Mouse (Mus musculus) urinary bladder, postnatal 36 days (tissue): Measurements from ENCODE around the gene Sox12.
"Not testable (repeated sequence)": the region's sequence is repeated elsewhere in the genome, so short reads cannot be mapped to it uniquely, and the experiment has no call there.

Experiments
- DNase-seq, 2 experiments: peaks; one replicate each; pipeline ENCODE4 v3.0.0; 2022; ENCODE audit warnings: low spot score in 2 of 2, mixed read lengths in 1 of 2

The Sox12 gene

GRCm38 (mm10) chr2:152397680-152398435 is at the start of gene Sox12:
Sox12 (minus strand) TSS chr2:152398063.
- DNase-seq, result peak; percentile 94 to 96

- no peak for DNase-seq
Observed at GRCm38 (mm10) chr2:152447461-152447860, 49.6 kb upstream of the Sox12 start.

- no peak for DNase-seq
Observed at GRCm38 (mm10) chr2:152446642-152447041, 48.8 kb upstream of the Sox12 start.

- DNase-seq, result no peak
Observed at GRCm38 (mm10) chr2:152443281-152443680, 45.4 kb upstream of the Sox12 start.

GRCm38 (mm10) chr2:152442322-152442721 is 44.5 kb upstream of the Sox12 start:
- DNase-seq, result no peak

GRCm38 (mm10) chr2:152439833-152440232 is 42.0 kb upstream of the Sox12 start:
- DNase-seq, result no peak

GRCm38 (mm10) chr2:152438963-152439362 is 41.1 kb upstream of the Sox12 start:
- no peak for DNase-seq

- peak; percentile 68 to 83 for DNase-seq
Observed at GRCm38 (mm10) chr2:152436983-152437860, 39.4 kb upstream of the Sox12 start.

GRCm38 (mm10) chr2:152436405-152436901 is 38.6 kb upstream of the Sox12 start:
- no peak for DNase-seq

- not testable (repeated sequence) for DNase-seq
Observed at GRCm38 (mm10) chr2:152428481-152428880, 30.6 kb upstream of the Sox12 start.

GRCm38 (mm10) chr2:152427493-152427892 is 29.6 kb upstream of the Sox12 start:
- DNase-seq, result no peak

- DNase-seq, result no peak
Observed at GRCm38 (mm10) chr2:152415786-152416185, 17.9 kb upstream of the Sox12 start.

GRCm38 (mm10) chr2:152415287-152415686 is 17.4 kb upstream of the Sox12 start, which contains the start of gene 6820408C15Rik:
6820408C15Rik (plus strand) TSS chr2:152415587.
- no peak for DNase-seq

- DNase-seq, result peak; percentile 80 to 84
Observed at GRCm38 (mm10) chr2:152414591-152415165, 16.8 kb upstream of the Sox12 start, which contains the start of gene Zcchc3. Zcchc3 (minus strand) TSS chr2:152415027.

- peak in 1 of 2 experiments; percentile 29 for DNase-seq
Observed at GRCm38 (mm10) chr2:152413765-152414584, 16.1 kb upstream of the Sox12 start.

GRCm38 (mm10) chr2:152413158-152413764 is 15.4 kb upstream of the Sox12 start:
- DNase-seq, result no peak

- DNase-seq, result no peak
Observed at GRCm38 (mm10) chr2:152412526-152413157, 14.8 kb upstream of the Sox12 start.

GRCm38 (mm10) chr2:152411471-152411870 is 13.6 kb upstream of the Sox12 start:
- no peak for DNase-seq

- DNase-seq, result peak in 1 of 2 experiments; percentile 75
Observed at GRCm38 (mm10) chr2:152410971-152411371, 13.1 kb upstream of the Sox12 start.

GRCm38 (mm10) chr2:152409781-152410180 is 11.9 kb upstream of the Sox12 start:
- no peak for DNase-seq
